Mouse (Mus musculus) midbrain, embryonic 14.5 days (tissue): ENCODE measurements around the gene Zfp282. TPM values are rescaled to one million over a fixed set of nuclear protein-coding genes. Genes with fewer than 3 reads are reported as not detected.

Experiments used
- ATAC-seq: fragments of 200-750 bp; cut with Nextera tagmentation; 2 replicates; pipeline ENCODE4 v1.8.0; 2017; ENCODE audit warnings: moderate number of reproducible peaks, moderate library complexity; ENCODE audit not compliant: low FRiP score, low TSS enrichment
- DNase-seq: peaks from one replicate; pipeline ENCODE4 v3.0.0-alpha.2; 2015
- H3K27ac ChIP-seq: fragments of 300-500 bp; sonication (generic); replicated peaks from 2 replicates; pipeline ENCODE4 v1.5.1; 2014; ENCODE audit warnings: mild to moderate bottlenecking, low read depth, low read length, moderate library complexity
- H3K27me3 ChIP-seq: fragments of 300-500 bp; sonication (generic); 2 replicates; pipeline ENCODE4 v1.6.1; 2014; ENCODE audit warnings: low read length, control low read depth, mixed read lengths; ENCODE audit not compliant: control insufficient read depth, insufficient read depth
- H3K36me3 ChIP-seq: fragments of 300-500 bp; sonication (generic); 2 replicates; pipeline ENCODE4 v1.6.1; 2014; ENCODE audit warnings: low read length, control low read depth; ENCODE audit not compliant: control insufficient read depth, insufficient read depth
- H3K4me1 ChIP-seq: fragments of 300-500 bp; sonication (generic); 2 replicates; pipeline ENCODE4 v1.6.1; 2014; ENCODE audit warnings: mild to moderate bottlenecking, antibody characterized with exemption, low read length, control low read depth; ENCODE audit not compliant: control insufficient read depth, insufficient read depth
- H3K4me2 ChIP-seq: fragments of 300-500 bp; sonication (generic); 2 replicates; pipeline ENCODE4 v1.6.1; 2014; ENCODE audit warnings: mild to moderate bottlenecking, low read length, moderate library complexity
- H3K4me3 ChIP-seq: fragments of 300-500 bp; sonication (generic); replicated peaks from 2 replicates; pipeline ENCODE4 v1.5.1; 2014; ENCODE audit warnings: low read depth, low read length
- H3K9ac ChIP-seq: fragments of 300-500 bp; sonication (generic); replicated peaks from 2 replicates; pipeline ENCODE4 v1.6.1; 2014; ENCODE audit warnings: mild to moderate bottlenecking, low read length, moderate library complexity
- H3K9me3 ChIP-seq: fragments of 300-500 bp; sonication (generic); 2 replicates; pipeline ENCODE4 v1.6.1; 2016; ENCODE audit warnings: low read length, control low read depth, mixed read lengths; ENCODE audit not compliant: control insufficient read depth
- WGBS: fragments of 180-500 bp; shearing (Covaris S2); extraction: QIAGEN DNeasy Blood & Tissue Kit; methylation state at CpG from one replicate; pipeline ENCODE4 v1.1.7; 2014; 5-methylcytosine and 5-hydroxymethylcytosine counted together
- polyA plus RNA-seq: library from polyadenylated mRNA; unstranded; fragments of >200 nt; fragmentation: Nextera tagmentation; extraction: Ambion mirVana; gene quantifications from 2 replicates; pipeline ENCODE4 v1.2.1, GENCODE M21; 2014

Gene Zfp282
- polyA plus RNA-seq, 1 experiment from 2014 or later: 19.7 TPM

DNA sequence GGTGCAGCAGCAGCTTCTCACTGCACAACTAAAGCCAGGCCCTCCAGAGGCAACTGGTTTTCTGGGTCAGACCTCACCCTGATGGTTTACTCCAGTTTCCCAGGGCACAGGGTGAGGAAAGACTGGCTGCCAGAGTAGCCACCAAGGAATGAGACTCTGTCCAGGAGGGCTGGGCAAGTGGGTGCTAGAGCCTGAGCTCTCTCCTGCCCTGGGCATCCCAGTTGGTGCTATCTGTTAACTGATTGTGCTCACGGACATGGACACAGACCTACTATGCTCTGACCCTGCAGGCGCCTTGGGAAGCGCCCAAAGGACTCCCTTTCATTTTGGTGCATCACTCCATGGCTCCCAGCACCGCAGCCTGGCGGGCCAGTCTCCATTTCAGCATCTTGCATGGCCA lies 29.3 kb downstream of the Zfp282 start:
- Histone ChIP-seq H3K36me3 (peaks cover 68% of the 10 kb centered on the region), H3K27me3 (no peaks in the 10 kb centered on the region), H3K9me3 (no peaks in the 10 kb centered on the region), H3K4me1 (no peaks in the 10 kb centered on the region), H3K27ac (no peak overlapping the region), H3K9ac (no peak overlapping the region), H3K4me2 (no peak overlapping the region), H3K4me3 (no peak overlapping the region)
- WGBS: 95% methylated on average over 5 of the region's 5 CpGs
- no peak for ATAC-seq
- DNase-seq: no peak

DNA sequence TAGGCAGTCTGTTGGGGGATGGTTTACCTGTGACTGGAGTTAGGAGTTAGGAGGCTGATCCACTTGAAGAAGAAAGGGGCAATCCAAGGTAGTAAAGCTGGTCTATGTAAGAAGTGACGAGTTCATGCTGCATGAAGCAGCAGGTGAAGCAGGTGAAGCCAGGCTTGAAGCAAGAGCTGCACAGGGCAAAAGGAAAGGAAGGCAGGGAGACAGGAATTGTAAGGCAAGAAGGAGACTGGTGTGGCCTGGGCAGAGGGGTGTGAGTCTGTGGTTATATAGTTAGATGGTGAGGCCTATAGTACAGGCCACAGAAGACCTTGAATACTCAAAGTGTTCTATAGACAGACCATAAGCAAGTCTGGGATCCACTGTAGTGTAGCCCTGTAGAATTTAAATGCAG lies 32.0 kb downstream of the Zfp282 start:
- Histone ChIP-seq H3K4me3 (no peak overlapping the region), H3K27ac (no peak overlapping the region), H3K27me3 (no peaks in the 10 kb centered on the region), H3K9ac (no peak overlapping the region), H3K9me3 (no peaks in the 10 kb centered on the region), H3K4me1 (no peaks in the 10 kb centered on the region), H3K36me3 (peaks cover 45% of the 10 kb centered on the region), H3K4me2 (no peak overlapping the region)
- WGBS: 82% methylated on average over 1 of the region's 1 CpGs
- ATAC-seq (no peak), DNase-seq (no peak)

DNA sequence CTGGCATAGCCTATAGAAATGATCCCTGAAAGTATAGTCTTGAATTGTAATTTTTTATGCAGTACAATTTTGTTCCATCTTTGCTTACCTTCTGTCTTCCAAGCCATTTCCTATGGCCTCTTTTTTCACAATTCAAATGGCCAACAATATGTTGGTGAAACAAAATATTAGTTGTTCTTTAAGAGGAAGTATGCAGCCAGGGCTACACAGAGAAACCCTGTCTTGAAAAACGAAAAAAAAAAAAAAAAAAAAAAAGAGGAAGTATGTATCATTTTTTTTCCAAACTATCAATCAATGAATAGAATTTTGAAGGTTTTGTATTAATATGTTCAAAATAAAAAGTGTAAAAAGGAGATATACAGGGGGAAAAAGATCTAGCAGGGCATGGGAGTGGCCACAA lies 34.6 kb downstream of the Zfp282 start:
- peaks cover 18% of the 10 kb centered on the region for H3K36me3 ChIP-seq
- no peak overlapping the region for H3K27ac ChIP-seq
- H3K27me3 ChIP-seq: no peaks in the 10 kb centered on the region
- no peak for DNase-seq
- no peaks in the 10 kb centered on the region for H3K4me1 ChIP-seq
- no peak overlapping the region for H3K4me2 ChIP-seq
- H3K4me3 ChIP-seq: no peak overlapping the region
- H3K9ac ChIP-seq: no peak overlapping the region
- ATAC-seq: no peak
- no peaks in the 10 kb centered on the region for H3K9me3 ChIP-seq
- WGBS: 63% methylated on average over 1 of the region's 1 CpGs

DNA sequence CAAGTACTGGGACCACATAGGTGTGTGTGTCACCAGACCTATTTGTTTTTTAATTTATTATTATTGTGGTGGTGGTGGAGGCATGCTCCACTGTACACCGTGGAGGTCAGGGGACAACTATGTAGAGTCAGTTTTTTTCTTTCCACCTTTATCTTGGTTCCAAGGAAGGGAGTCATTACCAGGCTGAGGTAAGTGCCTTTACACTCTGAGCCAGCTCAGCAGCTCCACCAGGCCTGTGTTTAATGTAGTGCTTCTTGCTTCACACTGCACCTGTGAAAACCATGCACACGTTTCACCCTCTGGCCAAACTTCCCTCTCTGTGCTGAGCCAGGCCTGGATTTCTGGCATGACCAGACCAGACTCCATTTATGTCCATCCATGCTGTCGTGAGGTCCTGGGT lies 36.0 kb downstream of the Zfp282 start:
- Histone ChIP-seq H3K27ac (no peak overlapping the region), H3K27me3 (no peaks in the 10 kb centered on the region), H3K4me2 (no peak overlapping the region), H3K36me3 (peaks cover 6% of the 10 kb centered on the region; the same call in 1 of the 2 replicates), H3K4me1 (no peaks in the 10 kb centered on the region), H3K9ac (no peak overlapping the region), H3K9me3 (no peaks in the 10 kb centered on the region), H3K4me3 (no peak overlapping the region)
- DNase-seq: no peak
- WGBS: 56% methylated on average over 3 of the region's 3 CpGs
- ATAC-seq: no peak

DNA sequence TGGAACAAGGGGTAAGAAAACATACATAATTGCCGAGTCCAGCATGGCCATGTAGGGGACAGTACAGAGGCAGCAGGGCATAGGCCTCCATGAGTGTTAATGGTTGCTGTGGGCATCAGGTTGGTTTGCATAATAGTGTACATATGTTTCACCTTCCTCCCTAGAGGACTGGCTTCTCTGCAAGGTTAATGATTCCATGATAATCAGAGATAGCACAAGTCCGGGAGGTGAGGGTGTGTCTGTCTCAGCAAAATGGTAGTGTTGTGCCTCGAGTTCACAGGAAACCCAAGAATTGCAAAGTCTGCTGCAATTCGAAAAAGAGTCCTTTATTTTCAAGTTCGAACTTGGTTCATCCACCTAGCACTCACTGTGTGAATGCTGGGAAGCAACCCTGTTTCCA lies 40.0 kb downstream of the Zfp282 start:
- ATAC-seq (no peak), DNase-seq (no peak)
- H3K27ac ChIP-seq: no peak overlapping the region
- no peak overlapping the region for H3K4me3 ChIP-seq
- WGBS: 88% methylated on average over 5 of the region's 5 CpGs
- H3K9ac ChIP-seq: no peak overlapping the region
- no peaks in the 10 kb centered on the region for H3K27me3 ChIP-seq
- no peak overlapping the region for H3K4me2 ChIP-seq
- H3K4me1 ChIP-seq: peaks cover 9% of the 10 kb centered on the region
- no peaks in the 10 kb centered on the region for H3K36me3 ChIP-seq
- no peaks in the 10 kb centered on the region for H3K9me3 ChIP-seq

DNA sequence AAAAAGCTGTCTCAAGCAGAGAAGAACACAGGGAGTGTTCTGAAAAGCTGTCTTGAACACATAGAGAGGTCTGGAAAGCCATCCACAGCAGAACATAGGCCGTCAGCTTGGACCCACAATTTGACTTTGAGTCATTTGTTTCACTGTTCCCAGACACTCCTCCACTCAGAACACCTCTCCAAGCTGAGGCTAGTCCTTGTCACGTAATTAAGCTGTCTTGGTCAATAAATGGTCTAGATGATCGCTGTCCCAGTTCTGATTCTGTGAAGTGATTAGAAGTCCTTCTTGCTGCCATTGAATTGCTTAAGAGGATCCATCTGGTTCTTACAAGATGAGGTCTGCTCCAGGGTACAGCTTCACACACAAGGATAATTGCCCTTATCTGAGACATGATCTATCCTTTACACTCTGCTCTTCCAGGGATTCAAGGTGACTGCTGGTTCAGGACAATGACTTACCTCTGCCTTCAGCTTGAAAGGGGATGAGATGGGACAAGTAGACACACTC lies 41.8 kb downstream of the Zfp282 start:
- H3K27ac ChIP-seq: no peak overlapping the region
- H3K27me3 ChIP-seq: no peaks in the 10 kb centered on the region
- no peaks in the 10 kb centered on the region for H3K9me3 ChIP-seq
- H3K4me1 ChIP-seq: peaks cover 11% of the 10 kb centered on the region
- DNase-seq (no peak), ATAC-seq (no peak)
- no peak overlapping the region for H3K4me3 ChIP-seq
- H3K36me3 ChIP-seq: no peaks in the 10 kb centered on the region
- no peak overlapping the region for H3K4me2 ChIP-seq
- WGBS: 77% methylated on average over 3 of the region's 3 CpGs
- H3K9ac ChIP-seq: no peak overlapping the region

DNA sequence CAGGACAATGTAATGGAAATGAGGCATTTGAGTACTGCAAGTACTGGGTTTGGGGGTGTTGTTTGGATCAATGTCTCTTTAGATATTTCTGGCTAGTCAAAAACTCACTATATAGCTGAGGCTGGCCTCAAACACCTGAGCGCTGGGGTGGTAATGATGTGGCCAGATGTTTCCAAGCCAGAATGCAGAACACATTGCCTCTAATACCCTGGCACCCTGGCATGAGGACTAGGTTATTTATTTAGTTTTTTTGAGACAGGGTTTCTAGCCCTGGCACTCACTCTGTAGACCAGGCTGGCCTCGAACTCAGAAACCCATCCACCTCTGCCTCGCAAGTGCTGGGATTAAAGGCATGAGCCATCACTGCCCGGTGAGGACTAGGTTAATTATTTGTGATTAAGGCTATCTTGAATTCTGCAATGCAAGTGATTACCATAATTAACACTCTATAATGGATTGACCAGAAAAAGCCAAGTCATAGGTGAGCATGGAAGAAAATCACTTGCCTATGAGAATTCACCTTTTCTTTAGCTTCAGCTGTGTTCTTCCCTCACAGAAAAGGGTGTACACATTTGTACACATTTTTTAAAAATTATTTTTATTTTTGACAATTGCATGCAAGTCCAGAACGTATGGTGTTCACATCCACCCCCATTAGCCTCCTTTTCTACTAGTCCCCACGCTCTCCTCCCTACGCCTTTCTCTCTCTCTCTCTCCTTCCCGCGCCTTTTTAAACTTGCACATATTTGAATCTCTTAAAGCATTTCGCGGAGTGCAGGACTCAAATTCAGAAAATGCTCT lies 42.8 kb downstream of the Zfp282 start:
- Histone ChIP-seq H3K9ac (peak overlapping the region; percentile 71; the same call in 1 of the 2 replicates), H3K27ac (peak overlapping the region; percentile 93), H3K36me3 (no peaks in the 10 kb centered on the region), H3K9me3 (no peaks in the 10 kb centered on the region), H3K27me3 (no peaks in the 10 kb centered on the region), H3K4me1 (peaks cover 11% of the 10 kb centered on the region), H3K4me2 (peak overlapping the region; percentile 69), H3K4me3 (peak overlapping the region; percentile 79)
- peak; percentile 15; the same call in 1 of the 2 replicates for ATAC-seq
- DNase-seq: no peak
- WGBS: 26% methylated on average over 11 of the region's 11 CpGs

DNA sequence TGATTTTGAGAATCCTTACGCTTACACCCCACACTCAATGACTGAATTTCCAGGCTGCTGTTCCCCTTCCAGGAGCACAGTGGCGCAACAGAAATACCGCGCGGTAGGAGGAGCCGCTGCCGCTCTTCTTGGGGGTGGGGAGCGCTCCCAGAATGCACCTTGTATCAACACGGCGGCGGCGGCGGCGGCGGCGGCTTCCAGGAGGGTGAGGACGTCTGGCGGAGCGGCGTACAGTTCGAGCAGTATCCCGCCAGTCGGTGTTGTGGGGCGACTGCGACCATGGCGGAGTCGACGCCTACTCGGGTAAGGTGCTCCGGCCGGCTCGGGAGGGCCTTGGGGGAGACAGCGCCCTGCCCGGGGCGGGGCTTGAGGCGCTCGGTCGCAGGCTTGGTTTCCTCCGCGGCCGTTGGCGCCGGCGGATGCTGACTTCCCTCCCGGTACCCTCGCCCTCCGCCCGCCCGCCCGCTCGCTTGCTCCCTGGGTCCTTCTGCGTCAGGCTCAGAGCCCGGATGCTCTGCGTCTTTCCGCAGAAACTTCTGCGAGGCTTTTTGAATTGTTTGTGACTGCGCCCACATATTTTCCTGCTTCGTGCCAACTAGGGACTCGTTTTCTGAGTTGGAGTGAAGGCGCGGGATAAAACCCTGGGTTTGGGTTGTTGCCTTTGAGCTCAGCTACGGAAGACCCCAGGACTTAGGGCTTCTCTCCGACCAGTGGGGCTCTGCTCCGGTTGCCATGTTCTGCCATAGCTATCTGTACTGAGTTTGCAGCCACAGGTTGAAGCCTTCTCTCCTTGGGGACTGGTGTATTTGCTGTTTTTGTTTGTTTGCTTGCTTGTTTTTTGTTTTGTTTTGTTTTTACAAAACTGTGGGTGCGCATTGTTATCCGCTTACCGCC lies 43.7 kb downstream of the Zfp282 start, which contains the start of gene Zfp212:
TSS of gene Zfp212 (plus strand) at position 30 of the 894 bp plus-strand sequence.
- Histone ChIP-seq H3K36me3 (no peaks in the 10 kb centered on the region), H3K9ac (peak within 1 kb of the TSS; percentile 71), H3K4me1 (peaks cover 11% of the 10 kb centered on the region), H3K27ac (peak within 1 kb of the TSS; percentile 93), H3K4me2 (peak within 1 kb of the TSS; percentile 69), H3K9me3 (no peaks in the 10 kb centered on the region), H3K27me3 (no peaks in the 10 kb centered on the region), H3K4me3 (peak within 1 kb of the TSS; percentile 79)
- under 1% methylated on average over 67 of the region's 67 CpGs for WGBS
- DNase-seq: peak; percentile 95
- ATAC-seq: peak; percentile 96
